Mouse (Mus musculus): ENCODE data around the gene Spg20. TPM values are rescaled to one million over a fixed set of nuclear protein-coding genes. Genes with fewer than 3 reads are reported as not detected.

The Spg20 gene
- total and polyA plus RNA-seq, 3 experiments = 18.5 to 23.3 TPM; not detected in 1

DNA sequence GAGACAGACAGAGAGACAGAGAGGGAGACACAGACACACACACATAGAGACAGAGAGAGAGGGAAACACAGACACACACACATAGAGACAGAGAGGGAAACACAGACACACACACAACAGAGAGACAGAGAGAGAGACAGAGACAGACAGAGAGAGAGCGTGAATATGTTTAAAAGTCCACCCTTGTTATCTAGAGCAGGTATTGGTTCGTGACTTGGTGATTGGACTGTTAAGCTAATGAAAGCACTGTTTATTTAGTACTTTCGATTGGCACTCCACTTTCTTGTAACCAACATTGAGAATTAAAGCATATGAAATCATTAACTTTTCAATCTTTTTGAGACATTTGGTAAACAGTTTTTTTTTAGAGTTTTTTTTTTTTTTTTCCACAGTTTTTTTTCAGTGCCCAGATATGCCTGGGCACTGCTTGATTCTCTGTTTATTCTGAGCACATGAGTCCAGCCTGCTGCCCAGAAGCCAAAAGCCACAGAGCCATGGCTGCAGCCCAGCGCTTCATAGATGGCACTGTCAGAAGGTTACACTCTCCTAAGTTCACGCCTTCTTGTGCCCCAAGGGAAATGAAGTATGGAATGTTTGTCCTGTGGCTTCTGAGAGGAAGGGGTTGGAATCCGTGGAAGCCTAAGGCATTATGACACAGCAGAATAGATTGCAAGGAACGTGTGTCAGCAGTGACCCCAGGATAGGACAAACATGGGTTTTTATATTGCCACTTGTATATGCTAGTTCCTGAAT is 2.6 kb downstream of the Spg20 start:
- Histone ChIP-seq H3K27me3 (ENCODE audit: control insufficient read depth in 1 of 2, insufficient read depth in 2 of 2, low read length in 2 of 2) (no peaks in the 10 kb centered on the region), H3K9me3 (replicated peaks; ENCODE audit: insufficient read depth, low read length) (no peaks in the 10 kb centered on the region), H3K27ac (ENCODE audit: control insufficient read depth, low read depth, low read length) (no peak overlapping the region), H3K79me2 (ENCODE audit: control insufficient read depth, insufficient read depth, low read length, poor library complexity) (peaks cover 20% of the 10 kb centered on the region), H3K4me1 (ENCODE audit: control insufficient read depth in 1 of 2, insufficient read depth in 2 of 2, low read length in 2 of 2) (peaks cover 2 to 4% of the 10 kb centered on the region in 2 experiments; a peak in 2 of 4 replicates), H3K9ac (ENCODE audit: control insufficient read depth, low read depth, low read length, poor library complexity, severe bottlenecking) (no peak overlapping the region), H3K36me3 (ENCODE audit: control insufficient read depth in 1 of 2, insufficient read depth in 2 of 2, low read length in 2 of 2) (peaks cover 4 to 9% of the 10 kb centered on the region in 2 experiments; a peak in 3 of 4 replicates), H3K4me3 (ENCODE audit: control insufficient read depth in 1 of 2, insufficient read depth in 1 of 2, low read depth in 2 of 2, low read length in 2 of 2) (no peak overlapping the region)
- 0 out of 2 replicates have a peak, but pooled peaks have one; percentile 36 for TF ChIP-seq ZNF384 (IDR thresholded peaks at IDR 0.05; ENCODE audit: low read depth, low read length)
- no peak for TF ChIP-seq NELFE (IDR thresholded peaks at IDR 0.05; ENCODE audit: low read depth, low read length)
- no peak for TF ChIP-seq USF1 (IDR thresholded peaks at IDR 0.05; ENCODE audit: low read depth, low read length)
- TF ChIP-seq CHD2 (IDR thresholded peaks at IDR 0.05; ENCODE audit: low read length) = no peak
- no peak for TF ChIP-seq UBTF (IDR thresholded peaks at IDR 0.05; ENCODE audit: borderline replicate concordance, insufficient read depth, low read depth, low read length)
- TF ChIP-seq MAX (IDR thresholded peaks at IDR 0.05; ENCODE audit: low read length) = no peak
- no peak for TF ChIP-seq ELF1 (IDR thresholded peaks at IDR 0.05; ENCODE audit: low read depth, low read length)
- no peak for TF ChIP-seq KAT2A (conservative IDR thresholded peaks at IDR 0.05; ENCODE audit: low read depth, low read length)
- DNase-seq (ENCODE audit: low read depth, low spot score) = no peak

DNA sequence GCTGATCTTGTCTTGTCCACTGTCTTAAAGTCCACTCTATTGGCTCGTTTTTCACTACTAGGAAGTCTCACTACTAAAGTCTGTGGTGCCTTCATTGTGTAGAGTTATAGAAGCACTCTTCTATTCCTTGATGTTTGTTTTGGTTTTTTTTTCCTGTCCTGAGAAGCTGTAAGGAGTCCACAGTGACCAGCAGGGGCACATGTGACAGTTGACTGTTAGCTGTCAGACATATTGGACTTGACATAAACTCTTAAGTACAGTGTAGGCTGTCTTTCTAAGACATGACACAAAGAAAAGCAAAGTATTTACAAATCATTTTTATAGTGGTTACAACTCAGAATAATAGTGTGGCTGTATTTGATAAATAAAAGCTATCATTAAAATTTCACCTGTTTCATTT is 3.2 kb downstream of the Spg20 start:
- Histone ChIP-seq H3K9me3 (replicated peaks; ENCODE audit: insufficient read depth, low read length) (no peaks in the 10 kb centered on the region), H3K36me3 (ENCODE audit: control insufficient read depth in 1 of 2, insufficient read depth in 2 of 2, low read length in 2 of 2) (peaks cover 6 to 9% of the 10 kb centered on the region in 2 experiments; a peak in 3 of 4 replicates)
- TF ChIP-seq KAT2A (conservative IDR thresholded peaks at IDR 0.05; ENCODE audit: low read depth, low read length) (no peak), ZNF384 (IDR thresholded peaks at IDR 0.05; ENCODE audit: low read depth, low read length) (no peak), CTCF (IDR thresholded peaks at IDR 0.05 in 2 of 3, conservative IDR thresholded peaks at IDR 0.05 in 1 of 3; ENCODE audit: control insufficient read depth in 1 of 3, insufficient read depth in 1 of 3, low read depth in 2 of 3, low read length in 3 of 3, poor library complexity in 1 of 3, severe bottlenecking in 1 of 3) (no peak), ETS1 (IDR thresholded peaks at IDR 0.05; ENCODE audit: low read depth, low read length) (no peak), USF1 (IDR thresholded peaks at IDR 0.05; ENCODE audit: low read depth, low read length) (no peak), RAD21 (IDR thresholded peaks at IDR 0.05; ENCODE audit: low read depth, low read length) (no peak), JUND (IDR thresholded peaks at IDR 0.05; ENCODE audit: low read depth, low read length) (no peak)

DNA sequence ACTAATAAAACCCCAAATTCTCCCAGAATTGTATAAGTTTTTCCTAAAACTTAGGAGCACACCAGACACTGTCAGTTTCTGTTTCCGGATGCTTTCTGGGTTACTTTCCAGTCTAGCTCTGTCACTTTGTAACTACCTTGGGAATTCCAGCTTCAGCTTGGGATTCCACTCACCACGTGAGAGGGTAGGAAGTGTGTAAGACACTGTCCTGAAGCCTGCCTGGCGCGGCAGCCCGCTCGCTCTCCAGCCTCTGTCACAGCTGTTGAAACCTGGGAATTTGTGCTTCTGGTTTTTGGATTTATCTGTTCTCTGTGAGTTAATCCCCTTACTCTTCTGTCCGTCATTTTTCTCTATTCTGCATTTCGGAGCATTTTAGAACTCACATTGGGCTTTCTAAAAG is 4.1 kb downstream of the Spg20 start:
- H3K4me1 ChIP-seq (ENCODE audit: control insufficient read depth in 1 of 2, insufficient read depth in 2 of 2, low read length in 2 of 2) = peaks cover 2 to 6% of the 10 kb centered on the region in 2 experiments; a peak in 2 of 4 replicates
- no peak overlapping the region for H3K9ac ChIP-seq (ENCODE audit: control insufficient read depth, low read depth, low read length, poor library complexity, severe bottlenecking)
- H3K9me3 ChIP-seq (replicated peaks; ENCODE audit: insufficient read depth, low read length) = no peaks in the 10 kb centered on the region
- peaks cover 20% of the 10 kb centered on the region for H3K79me2 ChIP-seq (ENCODE audit: control insufficient read depth, insufficient read depth, low read length, poor library complexity)
- no peak overlapping the region for H3K4me3 ChIP-seq (ENCODE audit: control insufficient read depth in 1 of 2, insufficient read depth in 1 of 2, low read depth in 2 of 2, low read length in 2 of 2)
- no peak for DNase-seq (ENCODE audit: low read depth, low spot score)
- TF ChIP-seq UBTF (IDR thresholded peaks at IDR 0.05; ENCODE audit: borderline replicate concordance, insufficient read depth, low read depth, low read length) (no peak), ZMIZ1 (IDR thresholded peaks at IDR 0.05; ENCODE audit: low read depth, low read length) (no peak), USF1 (IDR thresholded peaks at IDR 0.05; ENCODE audit: low read depth, low read length) (no peak), GABPA (IDR thresholded peaks at IDR 0.05; ENCODE audit: low read depth, low read length) (no peak), NELFE (IDR thresholded peaks at IDR 0.05; ENCODE audit: low read depth, low read length) (no peak), POLR2AphosphoS5 (IDR thresholded peaks at IDR 0.05; ENCODE audit: borderline replicate concordance, low read depth, low read length) (no peak), MAX (IDR thresholded peaks at IDR 0.05; ENCODE audit: low read length) (no peak), POLR2AphosphoS2 (IDR thresholded peaks at IDR 0.05; ENCODE audit: low read length) (no peak), GATA1 (IDR thresholded peaks at IDR 0.05; ENCODE audit: low read depth, low read length) (no peak), ETS1 (IDR thresholded peaks at IDR 0.05; ENCODE audit: low read depth, low read length) (no peak), JUND (IDR thresholded peaks at IDR 0.05; ENCODE audit: low read depth, low read length) (no peak), NRF1 (IDR thresholded peaks at IDR 0.05; ENCODE audit: insufficient read depth, low read depth, low read length, poor library complexity, severe bottlenecking) (no peak)
- H3K27me3 ChIP-seq (ENCODE audit: control insufficient read depth in 1 of 2, insufficient read depth in 2 of 2, low read length in 2 of 2) = no peaks in the 10 kb centered on the region
- H3K27ac ChIP-seq (ENCODE audit: control insufficient read depth, low read depth, low read length) = no peak overlapping the region
- H3K36me3 ChIP-seq (ENCODE audit: control insufficient read depth in 1 of 2, insufficient read depth in 2 of 2, low read length in 2 of 2) = peaks cover 6 to 8% of the 10 kb centered on the region in 2 experiments; a peak in 3 of 4 replicates

More for the DNA sequence above, 3.2 kb downstream of the Spg20 start:
- no peak for DNase-seq (ENCODE audit: low read depth, low spot score)
- H3K79me2 ChIP-seq (ENCODE audit: control insufficient read depth, insufficient read depth, low read length, poor library complexity) = peaks cover 20% of the 10 kb centered on the region
- H3K27me3 ChIP-seq (ENCODE audit: control insufficient read depth in 1 of 2, insufficient read depth in 2 of 2, low read length in 2 of 2) = no peaks in the 10 kb centered on the region
- no peak overlapping the region for H3K9ac ChIP-seq (ENCODE audit: control insufficient read depth, low read depth, low read length, poor library complexity, severe bottlenecking)
- no peak overlapping the region for H3K4me3 ChIP-seq (ENCODE audit: control insufficient read depth in 1 of 2, insufficient read depth in 1 of 2, low read depth in 2 of 2, low read length in 2 of 2)
- peaks cover 2 to 6% of the 10 kb centered on the region in 2 experiments; a peak in 2 of 4 replicates for H3K4me1 ChIP-seq (ENCODE audit: control insufficient read depth in 1 of 2, insufficient read depth in 2 of 2, low read length in 2 of 2)
- H3K27ac ChIP-seq (ENCODE audit: control insufficient read depth, low read depth, low read length) = no peak overlapping the region
